Mouse (Mus musculus): ENCODE data around the gene Krtcap3. TPM values are rescaled to one million over a fixed set of nuclear protein-coding genes. Genes with fewer than 3 reads are reported as not detected.
"Not testable (repeated sequence)": the region's sequence is repeated elsewhere in the genome, so short reads cannot be mapped to it uniquely, and the experiment has no call there.

The Krtcap3 gene
- 1 to 10 TPM in 1 of 2 experiments, under 1 TPM in 1; 0.81 to 1.6 TPM for total RNA-seq (2021)
- long read RNA-seq, experiment 1, partial matches to known transcripts = 0 of 1 reads
- long read RNA-seq, experiment 1, other reads (novel, unspliced or antisense) = 1 of 1 reads
- long read RNA-seq, experiment 2 = 0 reads

GRCm38 (mm10) chr5:31251541-31252101, at the start of gene Krtcap3:
Krtcap3 (plus strand) TSS chr5:31251691.
- no peak for DNase-seq
- intact Hi-C loops (cut with DNase I) = no loop called here

GRCm38 (mm10) chr5:31201742-31202590, 49.5 kb upstream of the Krtcap3 start, which contains the start of gene Zfp513:
Zfp513 (minus strand) TSS chr5:31202303.
- peak; percentile 90 to 91 for DNase-seq
- intact Hi-C loops (cut with DNase I) = no loop called here

GRCm38 (mm10) chr5:31202933-31203332, 48.6 kb upstream of the Krtcap3 start:
- no peak for DNase-seq
- intact Hi-C loops (cut with DNase I) = no loop called here

GRCm38 (mm10) chr5:31203866-31204265, 47.6 kb upstream of the Krtcap3 start:
- intact Hi-C loops (cut with DNase I) = no loop called here
- no peak for DNase-seq

GRCm38 (mm10) chr5:31204421-31204820, 47.1 kb upstream of the Krtcap3 start:
- intact Hi-C loops (cut with DNase I) = no loop called here
- no peak for DNase-seq

- intact Hi-C loops (cut with DNase I) = loop anchor here (5.0 kb wide), 1 partner anchor 111 kb away; no protein-coding TSS in a partner anchor
- DNase-seq = not testable (repeated sequence)
Measured at GRCm38 (mm10) chr5:31216554-31216953, 34.9 kb upstream of the Krtcap3 start.

GRCm38 (mm10) chr5:31218294-31218693, 33.2 kb upstream of the Krtcap3 start:
- intact Hi-C loops (cut with DNase I) = loop anchor here (5.0 kb wide), 1 partner anchor 109 kb away; no protein-coding TSS in a partner anchor
- DNase-seq = no peak

- intact Hi-C loops (cut with DNase I) = loop anchor here (5.0 kb wide), 1 partner anchor 108 kb away; no protein-coding TSS in a partner anchor
- DNase-seq = no peak
Measured at GRCm38 (mm10) chr5:31219070-31219469, 32.4 kb upstream of the Krtcap3 start.

GRCm38 (mm10) chr5:31219474-31219873, 32.0 kb upstream of the Krtcap3 start:
- intact Hi-C loops (cut with DNase I) = loop anchor here (5.0 kb wide), 1 partner anchor 108 kb away; no protein-coding TSS in a partner anchor
- no peak for DNase-seq

- no peak for DNase-seq
- intact Hi-C loops (cut with DNase I) = loop anchor here (2.0 to 5.0 kb wide), 2 partner anchors 21 to 107 kb away; partner anchors contain the start of genes Gm9970 and Nrbp1
Measured at GRCm38 (mm10) chr5:31219911-31220447, 31.5 kb upstream of the Krtcap3 start.

- peak; percentile 96 to 99 for DNase-seq
- intact Hi-C loops (cut with DNase I) = loop anchor here (2.0 kb wide), 1 partner anchor 20 kb away; the partner anchor contains the start of genes Gm9970 and Nrbp1
Measured at GRCm38 (mm10) chr5:31220448-31221303, 30.8 kb upstream of the Krtcap3 start, which contains the start of gene Ppm1g. Ppm1g (minus strand) TSS chr5:31220687.

- intact Hi-C loops (cut with DNase I) = loop anchor here (2.0 kb wide), 1 partner anchor 19 kb away; the partner anchor contains the start of genes Gm9970 and Nrbp1
- DNase-seq = no peak
Measured at GRCm38 (mm10) chr5:31221304-31221945, 30.1 kb upstream of the Krtcap3 start.

GRCm38 (mm10) chr5:31222696-31223095, 28.8 kb upstream of the Krtcap3 start:
- intact Hi-C loops (cut with DNase I) = no loop called here
- no peak for DNase-seq

GRCm38 (mm10) chr5:31226641-31227040, 24.9 kb upstream of the Krtcap3 start:
- intact Hi-C loops (cut with DNase I) = no loop called here
- DNase-seq = no peak

- intact Hi-C loops (cut with DNase I) = loop anchor here (2.0 to 5.0 kb wide), 2 partner anchors 20 to 46 kb away; partner anchors contain the start of gene Ppm1g
- peak; percentile 93 to 95 for DNase-seq
Measured at GRCm38 (mm10) chr5:31240637-31241521, 10.6 kb upstream of the Krtcap3 start, which contains the start of the genes Nrbp1 and Gm9970. Nrbp1 (plus strand) TSS chr5:31240864. Gm9970 (minus strand) TSS chr5:31241232.

GRCm38 (mm10) chr5:31241522-31242034, 9.9 kb upstream of the Krtcap3 start:
- no peak for DNase-seq
- intact Hi-C loops (cut with DNase I) = loop anchor here (2.0 to 5.0 kb wide), 2 partner anchors 21 to 46 kb away; partner anchors contain the start of gene Ppm1g

GRCm38 (mm10) chr5:31242191-31242590, 9.3 kb upstream of the Krtcap3 start:
- DNase-seq = no peak
- intact Hi-C loops (cut with DNase I) = loop anchor here (5.0 kb wide), 1 partner anchor 45 kb away; no protein-coding TSS in a partner anchor
